Mouse (Mus musculus) limb, embryonic 11.5 days (tissue): ENCODE measurements at regions not wholly inside any gene's neighbourhood (a gene's known extent, or its start where the extent isn't known, plus 50 kb on each side); places are given as distances from the start of the nearest gene placed in this dataset.

Experiments used
- ATAC-seq: fragments of 200-750 bp; cut with Nextera tagmentation; 2 replicates; pipeline ENCODE4 v1.8.0; 2017; ENCODE audit warnings: low read depth; ENCODE audit not compliant: insufficient number of reproducible peaks, low FRiP score, low TSS enrichment
- DNase-seq: peaks from one replicate; pipeline ENCODE4 v3.0.0-alpha.2; 2015; ENCODE audit warnings: low spot score
- H3K27ac ChIP-seq: fragments of 300-500 bp; sonication (generic); replicated peaks from 2 replicates; pipeline ENCODE4 v1.5.1; 2014; ENCODE audit warnings: low read depth, mild to moderate bottlenecking, low read length
- H3K27me3 ChIP-seq: fragments of 300-500 bp; sonication (generic); 2 replicates; pipeline ENCODE4 v1.6.1; 2014; ENCODE audit warnings: mild to moderate bottlenecking, low read length, mixed read lengths; ENCODE audit not compliant: control insufficient read depth, insufficient read depth
- H3K36me3 ChIP-seq: fragments of 300-500 bp; sonication (generic); 2 replicates; pipeline ENCODE4 v1.6.1; 2014; ENCODE audit warnings: mild to moderate bottlenecking, low read length, moderate library complexity, mixed read lengths; ENCODE audit not compliant: control insufficient read depth, insufficient read depth
- H3K4me1 ChIP-seq: fragments of 300-500 bp; sonication (generic); 2 replicates; pipeline ENCODE4 v1.6.1; 2014; ENCODE audit warnings: low read length, mixed read lengths; ENCODE audit not compliant: control insufficient read depth, insufficient read depth
- H3K4me2 ChIP-seq: fragments of 300-500 bp; sonication (generic); 2 replicates; pipeline ENCODE4 v1.6.1; 2014; ENCODE audit warnings: low read depth, mild to moderate bottlenecking, moderate library complexity; ENCODE audit not compliant: severe bottlenecking
- H3K4me3 ChIP-seq: fragments of 300-500 bp; sonication (generic); 2 replicates; pipeline ENCODE4 v1.5.1; 2014; ENCODE audit warnings: low read depth, low read length
- H3K9ac ChIP-seq: fragments of 300-500 bp; sonication (generic); 2 replicates; pipeline ENCODE4 v1.6.1; 2014; ENCODE audit warnings: mild to moderate bottlenecking, low read length
- H3K9me3 ChIP-seq: fragments of 300-500 bp; sonication (generic); 2 replicates; pipeline ENCODE4 v1.6.1; 2016; ENCODE audit warnings: low read length; ENCODE audit not compliant: control insufficient read depth
- WGBS: fragments of 180-500 bp; shearing (Covaris S2); extraction: QIAGEN DNeasy Blood & Tissue Kit; methylation state at CpG from one replicate; pipeline ENCODE4 v1.1.7; 2014; 5-methylcytosine and 5-hydroxymethylcytosine counted together

DNA sequence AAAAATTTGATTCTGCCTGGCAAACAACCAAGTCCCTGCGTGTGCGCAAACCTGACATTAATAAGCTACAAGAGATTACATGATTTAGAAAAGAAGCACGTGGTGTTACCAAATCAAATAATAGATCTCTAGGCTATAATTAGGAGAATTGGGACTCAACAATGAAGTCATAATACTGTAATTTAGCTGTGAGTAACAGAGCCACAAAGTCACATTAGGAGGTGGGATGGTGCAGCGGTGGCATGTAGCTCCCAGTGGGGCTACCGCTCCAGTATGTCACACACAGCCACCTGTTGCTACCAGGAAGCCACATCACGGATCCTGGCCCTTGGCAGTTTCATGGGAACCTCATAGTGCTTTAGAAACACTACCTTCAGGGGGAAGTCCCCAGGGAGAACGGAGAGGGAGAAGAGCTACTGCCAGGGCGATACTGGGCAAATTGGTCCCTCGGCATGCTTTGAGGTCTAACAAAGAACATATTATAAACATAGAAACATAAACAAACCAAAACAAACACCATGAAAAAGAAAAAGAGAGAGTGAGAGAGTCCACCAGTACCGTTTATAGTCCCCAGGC, 551.2 kb downstream of the Insc start:
- Histone ChIP-seq H3K4me3 (no peak overlapping the region), H3K9me3 (no peaks in the 10 kb centered on the region), H3K9ac (no peak overlapping the region), H3K27me3 (no peaks in the 10 kb centered on the region), H3K27ac (no peak overlapping the region), H3K36me3 (no peaks in the 10 kb centered on the region), H3K4me1 (0 out of 2 replicates have a peak, but pooled peaks cover 2% of the 10 kb centered on the region), H3K4me2 (no peak overlapping the region)
- WGBS: 73% methylated on average over 10 of the region's 10 CpGs
- DNase-seq (no peak), ATAC-seq (no peak)

DNA sequence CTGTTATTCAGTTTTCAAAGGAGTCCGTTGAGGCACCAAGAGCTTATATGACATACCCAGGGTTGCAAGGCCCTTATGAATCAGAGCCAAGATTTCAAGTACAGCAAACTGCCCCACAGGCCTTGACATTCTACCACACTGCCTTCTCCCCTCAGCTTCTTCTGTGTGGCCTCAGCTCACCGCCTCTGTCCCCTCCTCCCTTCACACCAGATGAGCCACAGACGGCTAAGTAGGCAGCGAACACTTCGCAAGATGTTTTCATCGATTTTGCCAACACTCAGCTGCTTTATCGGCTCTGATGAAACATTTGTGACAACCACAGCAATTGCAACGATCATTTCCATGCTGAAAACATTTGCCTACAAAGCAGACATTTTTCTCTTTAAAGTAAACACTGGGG, 556.7 kb downstream of the Insc start:
- no peak overlapping the region for H3K4me3 ChIP-seq
- no peak overlapping the region for H3K9ac ChIP-seq
- no peak overlapping the region for H3K4me2 ChIP-seq
- H3K4me1 ChIP-seq: no peaks in the 10 kb centered on the region
- H3K27ac ChIP-seq: no peak overlapping the region
- no peaks in the 10 kb centered on the region for H3K9me3 ChIP-seq
- no peak for DNase-seq
- 89% methylated on average over 8 of the region's 8 CpGs for WGBS
- H3K36me3 ChIP-seq: no peaks in the 10 kb centered on the region
- H3K27me3 ChIP-seq: no peaks in the 10 kb centered on the region
- ATAC-seq: no peak

- H3K4me1 ChIP-seq: no peaks in the 10 kb centered on the region
- no peak overlapping the region for H3K27ac ChIP-seq
- no peak for ATAC-seq
- no peaks in the 10 kb centered on the region for H3K36me3 ChIP-seq
- 87% methylated on average over 4 of the region's 4 CpGs for WGBS
- no peak overlapping the region for H3K9ac ChIP-seq
- H3K27me3 ChIP-seq: no peaks in the 10 kb centered on the region
- no peak overlapping the region for H3K4me2 ChIP-seq
- H3K9me3 ChIP-seq: no peaks in the 10 kb centered on the region
- H3K4me3 ChIP-seq: no peak overlapping the region
- no peak for DNase-seq
Observed at GRCm38 (mm10) chr7:115308377-115308776, 564.9 kb downstream of the Insc start.

DNA sequence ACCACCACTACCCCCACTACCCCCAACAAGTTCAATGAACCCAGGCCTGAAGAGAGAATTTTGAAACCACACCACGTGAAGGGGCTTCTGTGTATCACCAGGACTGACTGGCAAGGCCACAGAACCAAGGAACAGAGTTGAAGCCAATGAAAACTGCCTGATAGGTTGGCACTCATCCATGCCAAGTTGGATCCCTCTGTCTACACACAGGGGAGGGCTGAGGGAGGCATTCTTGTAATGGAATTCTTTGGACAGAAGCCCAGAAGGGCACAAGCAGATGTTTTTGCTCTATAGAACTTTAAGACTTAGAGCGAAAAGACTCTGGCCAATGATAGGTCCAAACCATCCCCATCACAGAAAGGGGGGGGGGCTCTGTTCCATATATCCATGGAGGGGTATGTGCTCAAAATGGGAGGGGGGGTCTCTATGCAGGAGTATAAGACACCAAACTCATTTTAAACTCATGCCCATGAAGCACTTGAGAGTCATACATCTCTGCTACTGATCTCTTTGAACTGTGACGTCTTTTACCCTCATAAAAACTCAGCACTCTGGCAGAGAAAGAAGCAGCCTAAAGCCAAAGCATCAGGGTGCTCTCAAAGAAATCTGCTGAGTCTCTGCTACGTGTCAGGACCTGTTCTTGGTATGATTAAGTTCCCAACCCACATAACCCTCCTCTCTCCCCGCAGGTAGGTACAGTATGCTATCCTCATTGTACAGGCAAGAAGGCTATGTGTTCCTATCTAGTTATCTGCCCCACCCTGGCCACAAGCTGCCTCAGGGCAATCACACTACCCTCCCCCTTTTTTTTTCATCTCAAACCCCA, 567.1 kb downstream of the Insc start:
- no peak overlapping the region for H3K4me3 ChIP-seq
- H3K27ac ChIP-seq: no peak overlapping the region
- H3K4me2 ChIP-seq: no peak overlapping the region
- H3K9me3 ChIP-seq: no peaks in the 10 kb centered on the region
- DNase-seq (no peak), ATAC-seq (no peak)
- H3K9ac ChIP-seq: no peak overlapping the region
- H3K4me1 ChIP-seq: no peaks in the 10 kb centered on the region
- no peaks in the 10 kb centered on the region for H3K36me3 ChIP-seq
- WGBS: 62% methylated on average over 5 of the region's 5 CpGs
- no peaks in the 10 kb centered on the region for H3K27me3 ChIP-seq

- H3K4me2 ChIP-seq: no peak overlapping the region
- no peak overlapping the region for H3K27ac ChIP-seq
- no peaks in the 10 kb centered on the region for H3K27me3 ChIP-seq
- H3K36me3 ChIP-seq: no peaks in the 10 kb centered on the region
- WGBS: 83% methylated on average over 4 of the region's 4 CpGs
- no peak overlapping the region for H3K9ac ChIP-seq
- no peak for DNase-seq
- no peaks in the 10 kb centered on the region for H3K9me3 ChIP-seq
- no peaks in the 10 kb centered on the region for H3K4me1 ChIP-seq
- no peak for ATAC-seq
- no peak overlapping the region for H3K4me3 ChIP-seq
Observed at GRCm38 (mm10) chr7:115319504-115319903, 576.0 kb downstream of the Insc start.

GRCm38 (mm10) chr7:115322989-115323388, 579.5 kb downstream of the Insc start:
- H3K4me2 ChIP-seq: no peak overlapping the region

GRCm38 (mm10) chr7:115328300-115328699, 584.8 kb downstream of the Insc start:
- H3K9me3 ChIP-seq: no peaks in the 10 kb centered on the region
- no peak overlapping the region for H3K27ac ChIP-seq
- no peak for DNase-seq
- no peak for ATAC-seq
- no peaks in the 10 kb centered on the region for H3K4me1 ChIP-seq
- no peak overlapping the region for H3K4me3 ChIP-seq
- no peak overlapping the region for H3K4me2 ChIP-seq
- H3K36me3 ChIP-seq: no peaks in the 10 kb centered on the region
- H3K9ac ChIP-seq: no peak overlapping the region
- H3K27me3 ChIP-seq: no peaks in the 10 kb centered on the region
- WGBS: 44% methylated on average over 3 of the region's 3 CpGs

More at GRCm38 (mm10) chr7:115322989-115323388, 579.5 kb downstream of the Insc start:
- DNase-seq (no peak), ATAC-seq (no peak)
- Histone ChIP-seq H3K4me3 (no peak overlapping the region), H3K27me3 (no peaks in the 10 kb centered on the region), H3K36me3 (no peaks in the 10 kb centered on the region), H3K27ac (no peak overlapping the region), H3K4me1 (no peaks in the 10 kb centered on the region), H3K9me3 (no peaks in the 10 kb centered on the region), H3K9ac (no peak overlapping the region)
- WGBS: 72% methylated on average over 5 of the region's 5 CpGs

DNA sequence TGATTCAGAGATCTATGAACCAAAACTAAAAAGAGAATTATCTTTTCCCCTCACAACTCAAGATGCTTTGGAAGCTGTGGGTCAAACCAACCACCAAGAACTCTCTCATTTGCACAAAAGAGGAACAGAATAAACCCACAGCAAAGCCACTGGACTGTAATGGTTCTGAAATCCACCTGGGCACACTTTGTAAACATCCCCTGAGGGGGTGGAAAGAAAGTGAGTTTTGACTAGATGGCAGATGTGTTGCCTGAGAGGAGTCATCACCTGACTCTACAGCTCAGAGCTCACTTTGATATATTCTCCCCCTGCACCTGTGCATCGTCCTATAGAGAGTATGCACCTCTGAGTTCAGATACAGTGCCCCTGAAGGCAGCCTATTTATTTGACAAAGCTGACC, 588.2 kb downstream of the Insc start:
- Histone ChIP-seq H3K4me1 (no peaks in the 10 kb centered on the region), H3K4me3 (no peak overlapping the region), H3K9ac (no peak overlapping the region), H3K4me2 (no peak overlapping the region), H3K27me3 (no peaks in the 10 kb centered on the region), H3K36me3 (no peaks in the 10 kb centered on the region), H3K9me3 (no peaks in the 10 kb centered on the region), H3K27ac (no peak overlapping the region)
- DNase-seq (no peak), ATAC-seq (no peak)
- 78% methylated on average over 1 of the region's 1 CpGs for WGBS
